Mouse (Mus musculus) embryonic facial prominence, embryonic 15.5 days (tissue): ENCODE data around the gene Dram2. TPM values are rescaled to one million over a fixed set of nuclear protein-coding genes. Genes with fewer than 3 reads are reported as not detected.
"Not testable (repeated sequence)": the region's sequence is repeated elsewhere in the genome, so short reads cannot be mapped to it uniquely, and the experiment has no call there.

Experiments used
- ATAC-seq: fragments of 200-750 bp; cut with Nextera tagmentation; 2 replicates; pipeline ENCODE4 v1.8.0; 2017; ENCODE audit warnings: low read depth, moderate TSS enrichment; ENCODE audit not compliant: insufficient number of reproducible peaks, low FRiP score, low TSS enrichment
- H3K27ac ChIP-seq: fragments of 300-500 bp; sonication (generic); replicated peaks from 2 replicates; pipeline ENCODE4 v1.5.1; 2015; ENCODE audit warnings: mild to moderate bottlenecking, inconsistent platforms
- H3K27me3 ChIP-seq: fragments of 300-500 bp; sonication (generic); 2 replicates; pipeline ENCODE4 v1.6.1; 2015; ENCODE audit warnings: inconsistent platforms
- H3K36me3 ChIP-seq: fragments of 300-500 bp; sonication (generic); 2 replicates; pipeline ENCODE4 v1.6.1; 2015; ENCODE audit warnings: mild to moderate bottlenecking, inconsistent platforms
- H3K4me1 ChIP-seq: fragments of 300-500 bp; sonication (generic); 2 replicates; pipeline ENCODE4 v1.6.1; 2015; ENCODE audit warnings: inconsistent platforms
- H3K4me2 ChIP-seq: fragments of 300-500 bp; sonication (generic); replicated peaks from 2 replicates; pipeline ENCODE4 v1.6.1; 2015; ENCODE audit warnings: mild to moderate bottlenecking, inconsistent platforms
- H3K4me3 ChIP-seq: fragments of 300-500 bp; sonication (generic); replicated peaks from 2 replicates; pipeline ENCODE4 v1.5.1; 2015; ENCODE audit warnings: mild to moderate bottlenecking, inconsistent platforms
- H3K9ac ChIP-seq: fragments of 300-500 bp; sonication (generic); 2 replicates; pipeline ENCODE4 v1.6.1; 2015; ENCODE audit warnings: inconsistent platforms
- H3K9me3 ChIP-seq: fragments of 300-500 bp; sonication (generic); replicated peaks from 2 replicates; pipeline ENCODE4 v1.6.1; 2016; ENCODE audit warnings: inconsistent platforms
- WGBS: fragments of 180-500 bp; shearing (Covaris S2); methylation state at CpG from one replicate; pipeline ENCODE4 v1.1.7; 2015; 5-methylcytosine and 5-hydroxymethylcytosine counted together
- polyA plus RNA-seq: library from polyadenylated mRNA; unstranded; fragments of >200 nt; fragmentation: Nextera tagmentation; extraction: Ambion mirVana; gene quantifications from 2 replicates; pipeline ENCODE4 v1.2.1, GENCODE M21; 2015

The Dram2 gene
- polyA plus RNA-seq, 1 experiment from 2014 or later, result 57.9 TPM

DNA sequence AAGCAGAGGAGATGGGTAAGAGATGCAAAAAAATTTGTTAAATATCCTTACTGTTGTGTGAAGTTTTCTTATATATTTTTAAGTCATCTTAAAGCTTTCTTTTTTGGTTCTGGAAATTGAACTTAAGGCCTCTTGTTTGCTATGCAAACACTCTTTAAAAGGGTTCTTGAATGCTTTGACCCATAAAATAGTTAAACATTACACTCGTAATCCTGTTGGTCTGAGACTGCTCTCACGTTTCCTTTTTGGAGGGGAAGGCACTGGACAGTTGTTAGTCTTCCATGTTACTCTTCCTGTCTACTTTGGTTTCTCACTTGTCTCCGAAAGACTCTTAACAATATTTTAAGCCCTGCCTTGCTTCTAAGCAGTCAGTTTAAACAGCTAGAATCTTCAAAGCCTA, 1.4 kb downstream of the Dram2 start:
- no peak overlapping the region for H3K9ac ChIP-seq
- H3K27ac ChIP-seq, result no peak overlapping the region
- H3K4me3 ChIP-seq, result no peak overlapping the region
- no peaks in the 10 kb centered on the region for H3K9me3 ChIP-seq
- H3K4me1 ChIP-seq, result peaks cover 7% of the 10 kb centered on the region
- WGBS, result 32% methylated on average over 3 of the region's 3 CpGs
- no peaks in the 10 kb centered on the region for H3K27me3 ChIP-seq
- peaks cover 12% of the 10 kb centered on the region for H3K36me3 ChIP-seq
- no peak overlapping the region; the same call in 1 of the 2 replicates for H3K4me2 ChIP-seq
- ATAC-seq, result no peak

DNA sequence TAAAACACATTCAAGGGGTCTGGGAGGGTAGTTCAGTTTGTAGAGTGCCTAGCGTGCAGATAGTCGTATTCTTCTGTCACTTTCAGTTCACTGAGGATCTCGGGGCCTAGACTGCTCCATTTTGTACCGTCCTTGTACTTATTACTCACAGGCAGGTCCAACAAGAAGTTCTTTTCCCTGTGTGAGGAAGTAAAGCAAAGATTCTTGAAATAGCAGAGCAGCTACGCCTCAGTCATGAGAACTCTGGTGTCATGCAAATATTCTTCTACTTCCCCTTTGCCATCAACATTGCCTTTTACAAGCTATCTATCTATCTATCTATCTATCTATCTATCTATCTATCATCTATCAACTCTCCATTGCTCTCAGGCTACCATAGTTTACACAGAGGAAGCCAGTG, 5.8 kb downstream of the Dram2 start:
- H3K4me1 ChIP-seq, result no peaks in the 10 kb centered on the region
- H3K4me3 ChIP-seq, result no peak overlapping the region
- 87% methylated on average over 5 of the region's 5 CpGs for WGBS
- H3K36me3 ChIP-seq, result peaks cover 21% of the 10 kb centered on the region
- ATAC-seq, result no peak
- H3K9ac ChIP-seq, result no peak overlapping the region
- no peaks in the 10 kb centered on the region for H3K27me3 ChIP-seq
- H3K9me3 ChIP-seq, result no peaks in the 10 kb centered on the region
- H3K27ac ChIP-seq, result no peak overlapping the region
- H3K4me2 ChIP-seq, result no peak overlapping the region

DNA sequence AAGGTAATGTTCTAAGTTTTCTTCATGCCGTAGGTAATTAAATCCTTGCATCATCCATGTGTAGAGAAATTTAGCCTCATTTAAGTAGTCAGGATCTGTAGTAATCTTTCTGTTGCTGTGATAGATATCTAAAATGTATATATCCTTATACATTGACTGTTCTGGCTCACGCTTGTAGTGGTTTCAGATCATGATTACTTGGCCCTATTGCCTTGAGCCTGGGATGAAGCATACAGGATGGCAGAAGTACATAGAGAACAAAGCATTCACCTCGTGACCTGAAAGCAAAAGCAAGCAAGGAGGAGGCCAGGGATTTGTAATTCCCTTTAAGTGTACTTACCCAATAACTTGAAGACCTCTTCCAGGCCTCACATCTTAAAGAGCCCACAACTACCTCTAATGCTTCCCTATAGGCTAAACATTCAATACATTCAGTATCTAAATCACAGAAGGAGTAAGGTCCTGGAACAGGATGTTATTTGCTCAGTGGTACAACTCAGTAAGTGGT, 8.2 kb downstream of the Dram2 start:
- H3K4me3 ChIP-seq, result no peak overlapping the region
- H3K4me2 ChIP-seq, result no peak overlapping the region
- H3K9ac ChIP-seq, result no peak overlapping the region
- no peaks in the 10 kb centered on the region for H3K4me1 ChIP-seq
- peaks cover 21% of the 10 kb centered on the region for H3K36me3 ChIP-seq
- ATAC-seq, result no peak
- H3K27me3 ChIP-seq, result no peaks in the 10 kb centered on the region
- H3K9me3 ChIP-seq, result no peaks in the 10 kb centered on the region
- 84% methylated on average over 3 of the region's 3 CpGs for WGBS
- H3K27ac ChIP-seq, result no peak overlapping the region

DNA sequence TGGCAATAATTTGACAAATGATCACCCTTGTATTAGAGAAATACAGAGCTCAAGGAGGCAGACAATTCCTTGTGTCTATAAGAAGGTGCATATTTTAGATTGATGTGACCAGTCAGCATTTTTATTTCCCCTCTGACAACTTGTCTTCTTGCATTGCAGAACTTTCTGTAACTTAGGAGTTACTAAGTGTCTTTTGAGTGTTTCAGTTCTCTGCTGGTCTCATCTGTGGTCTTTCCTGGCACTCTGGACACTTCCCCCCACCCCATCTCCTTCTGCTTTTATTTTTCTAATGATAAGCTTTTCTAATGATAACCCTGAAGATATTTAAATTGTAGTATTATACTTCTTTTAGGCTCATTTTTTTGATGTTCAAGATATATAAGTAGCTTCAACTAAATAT, 10.7 kb downstream of the Dram2 start:
- no peak for ATAC-seq

DNA sequence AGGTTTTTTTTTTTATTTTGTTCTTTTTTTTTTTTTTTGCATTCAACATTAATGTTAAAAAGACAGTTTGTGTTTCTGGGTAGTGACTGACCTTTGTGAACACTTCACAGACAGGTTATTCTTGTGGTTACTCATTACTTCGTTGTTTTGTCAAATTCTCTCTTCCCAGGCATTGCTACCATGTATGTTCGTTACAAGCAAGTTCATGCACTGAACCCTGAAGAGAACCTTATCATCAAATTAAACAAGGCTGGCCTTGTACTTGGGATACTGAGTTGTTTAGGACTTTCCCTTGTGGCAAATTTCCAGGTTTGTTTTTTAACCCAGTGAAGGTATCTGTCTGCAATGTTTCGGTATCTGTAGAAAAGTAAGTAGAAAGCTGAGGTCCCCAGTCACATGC, 18.3 kb downstream of the Dram2 start:
- peaks cover 4% of the 10 kb centered on the region; the same call in 1 of the 2 replicates for H3K36me3 ChIP-seq
- 92% methylated on average over 3 of the region's 3 CpGs for WGBS
- no peak for ATAC-seq
- no peaks in the 10 kb centered on the region for H3K27me3 ChIP-seq
- no peak overlapping the region for H3K27ac ChIP-seq
- H3K4me1 ChIP-seq, result no peaks in the 10 kb centered on the region
- no peaks in the 10 kb centered on the region for H3K9me3 ChIP-seq
- no peak overlapping the region for H3K4me3 ChIP-seq
- no peak overlapping the region for H3K4me2 ChIP-seq
- no peak overlapping the region for H3K9ac ChIP-seq

More for the DNA sequence above, 10.7 kb downstream of the Dram2 start:
- Histone ChIP-seq H3K36me3 (peaks cover 13% of the 10 kb centered on the region), H3K4me3 (no peak overlapping the region), H3K4me2 (no peak overlapping the region), H3K9me3 (no peaks in the 10 kb centered on the region), H3K27me3 (no peaks in the 10 kb centered on the region), H3K4me1 (no peaks in the 10 kb centered on the region), H3K9ac (no peak overlapping the region), H3K27ac (no peak overlapping the region)

DNA sequence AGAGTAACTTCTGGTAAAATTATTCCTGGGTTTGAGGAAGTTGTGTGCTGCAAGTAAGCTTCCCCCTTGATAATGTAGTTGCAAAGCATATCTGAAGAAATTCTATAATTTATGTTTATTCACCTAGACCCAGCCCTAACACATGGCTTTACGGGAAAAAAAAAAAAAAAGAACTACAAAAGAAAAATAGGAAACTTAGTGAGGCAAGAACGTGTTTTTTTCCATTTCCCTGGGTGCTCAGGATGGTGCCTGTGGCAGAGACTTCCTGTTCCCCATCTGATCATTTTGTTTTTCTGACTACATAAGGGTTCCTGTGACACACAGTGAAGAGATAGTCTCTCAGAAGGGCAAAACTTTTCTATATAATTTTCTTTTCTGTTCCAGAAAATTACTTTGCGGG, 25.6 kb downstream of the Dram2 start:
- peaks cover 7% of the 10 kb centered on the region; the same call in 1 of the 2 replicates for H3K36me3 ChIP-seq
- no peaks in the 10 kb centered on the region for H3K9me3 ChIP-seq
- no peak overlapping the region for H3K4me3 ChIP-seq
- H3K9ac ChIP-seq, result no peak overlapping the region
- no peak overlapping the region for H3K27ac ChIP-seq
- WGBS, result 81% methylated on average over 3 of the region's 3 CpGs
- H3K4me2 ChIP-seq, result no peak overlapping the region
- ATAC-seq, result no peak
- no peaks in the 10 kb centered on the region for H3K27me3 ChIP-seq
- H3K4me1 ChIP-seq, result no peaks in the 10 kb centered on the region

DNA sequence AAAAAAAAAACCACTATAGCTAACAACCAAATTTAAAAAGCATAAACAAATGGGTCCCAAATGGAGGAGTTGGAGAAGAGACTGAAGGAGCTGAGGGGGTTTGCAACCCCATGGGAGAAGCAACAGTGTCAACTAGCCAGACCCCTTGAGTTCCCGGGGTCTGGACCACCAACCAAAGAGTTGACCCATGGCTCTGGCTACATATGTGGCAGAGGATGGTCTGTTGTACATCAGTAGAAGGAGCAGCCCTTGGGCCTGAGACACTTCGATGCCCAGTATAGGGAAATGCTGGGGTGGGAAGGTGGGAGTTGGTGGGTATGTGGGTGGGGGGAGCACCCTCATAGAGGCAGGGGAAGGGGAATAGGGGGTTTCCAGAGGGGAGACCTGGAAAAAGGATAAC, 31.7 kb downstream of the Dram2 start:
- 96% methylated on average over 2 of the region's 2 CpGs for WGBS
- H3K9me3 ChIP-seq, result no peaks in the 10 kb centered on the region
- no peak overlapping the region for H3K9ac ChIP-seq
- no peak overlapping the region for H3K27ac ChIP-seq
- no peaks in the 10 kb centered on the region for H3K36me3 ChIP-seq
- no peaks in the 10 kb centered on the region for H3K27me3 ChIP-seq
- H3K4me3 ChIP-seq, result no peak overlapping the region
- no peak overlapping the region for H3K4me2 ChIP-seq
- no peak for ATAC-seq
- H3K4me1 ChIP-seq, result no peaks in the 10 kb centered on the region

DNA sequence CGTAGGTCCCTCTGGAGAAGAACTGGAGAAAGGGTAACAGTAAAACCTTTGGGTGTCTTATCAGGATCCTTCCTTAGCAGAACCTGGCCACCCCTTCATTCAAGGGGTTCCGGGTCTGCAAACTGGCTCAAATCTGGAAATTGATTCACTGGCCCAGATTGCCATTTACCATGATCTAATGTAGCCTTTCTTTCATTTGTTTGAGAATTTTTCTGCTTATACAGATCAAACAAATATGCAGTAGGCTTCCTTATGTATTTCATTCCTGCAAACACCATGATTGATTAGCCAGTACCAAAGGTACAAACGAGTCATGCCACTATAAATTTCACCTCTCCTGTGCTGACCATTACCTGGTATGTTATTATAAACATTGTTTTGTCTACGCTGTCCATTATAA, 46.0 kb downstream of the Dram2 start:
- H3K4me1 ChIP-seq, H3K9ac ChIP-seq, H3K4me2 ChIP-seq, ATAC-seq, H3K27me3 ChIP-seq, H3K36me3 ChIP-seq, H3K4me3 ChIP-seq, H3K9me3 ChIP-seq, H3K27ac ChIP-seq: not testable (repeated sequence)
- WGBS, result 84% methylated on average over 4 of the region's 4 CpGs

DNA sequence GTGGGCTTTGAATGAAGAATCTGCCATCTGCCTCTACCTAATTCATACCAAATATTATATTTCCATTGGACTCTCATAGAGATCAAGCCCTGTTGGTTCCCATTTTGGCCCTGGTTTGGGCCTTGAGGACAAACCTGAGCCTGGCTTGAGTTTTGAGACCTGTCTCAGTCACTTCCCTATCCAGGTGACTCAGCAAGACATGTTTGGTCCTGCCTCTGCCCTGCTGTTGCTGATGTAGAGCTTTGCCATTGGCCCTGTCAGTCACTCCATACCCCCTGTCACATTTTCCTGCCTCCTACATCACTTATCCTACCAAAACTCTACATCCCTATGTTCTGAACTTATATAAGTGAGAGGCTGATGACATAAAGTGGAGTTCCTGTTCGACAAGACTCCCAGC, 70.5 kb downstream of the Dram2 start:
- H3K9me3 ChIP-seq, result no peaks in the 10 kb centered on the region
- no peak overlapping the region for H3K4me2 ChIP-seq
- no peaks in the 10 kb centered on the region for H3K4me1 ChIP-seq
- no peak overlapping the region for H3K27ac ChIP-seq
- no peak for ATAC-seq
- 71% methylated on average over 1 of the region's 1 CpGs for WGBS
- no peaks in the 10 kb centered on the region for H3K27me3 ChIP-seq
- no peak overlapping the region for H3K4me3 ChIP-seq
- no peaks in the 10 kb centered on the region for H3K36me3 ChIP-seq
- H3K9ac ChIP-seq, result no peak overlapping the region

Other genes starting within 250 kb of the Dram2 start
- not detected in 2 replicates for gene Chil6, start 141.6 kb upstream of the Dram2 start, polyA plus RNA-seq
- 5.7 and 7.2 TPM in 2 replicates for gene Dennd2d, start 65.4 kb upstream of the Dram2 start, polyA plus RNA-seq
- 63.2 and 64.4 TPM in 2 replicates for gene Cept1, start within 50 bp of the Dram2 start, polyA plus RNA-seq
- gene Lrif1, start 137.2 kb downstream of the Dram2 start, polyA plus RNA-seq, result 12.0 and 12.2 TPM in 2 replicates
- gene Cd53, start 242.4 kb downstream of the Dram2 start, polyA plus RNA-seq, result 12.0 and 14.1 TPM in 2 replicates